ENCODE assay signal across 8 mouse cellular contexts in genomic region chr17:72857677-72858633, GRCm38 (mm10). TPM values are rescaled to one million over a fixed set of nuclear protein-coding genes. Genes with fewer than 3 reads are reported as not detected.
DNase-seq lines count a peak whose midpoint lies in the region; ATAC-seq and TF ChIP-seq lines count a peak whose summit lies in the region.

No protein-coding gene starts in this region.

- no peak for DNase-seq in cerebellum, adult 11-12 months
- peak; percentile 43 for DNase-seq in cerebellum, adult 8-10 months
- DNase-seq in left cerebral cortex, postnatal 14 days (ENCODE audit: low spot score in 2 of 2), result peak; percentile 67 to 79

- no peaks in the 10 kb centered on the region for H3K36me3 ChIP-seq in intestine, embryonic 15.5 days
- no peaks in the 10 kb centered on the region for H3K36me3 ChIP-seq in midbrain, embryonic 12.5 days
- no peaks in the 10 kb centered on the region; the same call in 1 of the 2 replicates for H3K36me3 ChIP-seq in small intestine, adult 2 months (ENCODE audit: control insufficient read depth, insufficient read depth, low read length)

- H3K9me3 ChIP-seq in intestine, embryonic 15.5 days, result no peaks in the 10 kb centered on the region
- no peaks in the 10 kb centered on the region for H3K9me3 ChIP-seq in midbrain, embryonic 12.5 days

- WGBS in intestine, embryonic 15.5 days, result 54% methylated on average over 13 of the region's 13 CpGs
- 58% methylated on average over 13 of the region's 13 CpGs for WGBS in midbrain, embryonic 12.5 days
- 40% methylated on average over 13 of the region's 13 CpGs for WGBS in small intestine, adult 2 months

- H3K4me1 ChIP-seq in intestine, embryonic 15.5 days (replicated peaks), result no peaks in the 10 kb centered on the region
- no peaks in the 10 kb centered on the region for H3K4me1 ChIP-seq in midbrain, embryonic 12.5 days
- peaks cover 2% of the 10 kb centered on the region; the same call in 1 of the 2 replicates for H3K4me1 ChIP-seq in small intestine, adult 2 months (ENCODE audit: control insufficient read depth, insufficient read depth, insufficient read length, low read length)

- TF ChIP-seq POLR2A in small intestine, adult 2 months (IDR thresholded peaks at IDR 0.05; ENCODE audit: low read depth, low read length), result no peak

- ATAC-seq in cerebellum, adult (ENCODE audit: insufficient number of reproducible peaks, low FRiP score, low TSS enrichment), result peak; percentile 67
- peak; percentile 88 for ATAC-seq in frontal cortex, adult (ENCODE audit: low TSS enrichment)
- peak; percentile 58 for ATAC-seq in intestine, embryonic 15.5 days
- peak; percentile 73 for ATAC-seq in midbrain, embryonic 12.5 days (ENCODE audit: low FRiP score, low read depth)

- no peaks in the 10 kb centered on the region for H3K27me3 ChIP-seq in intestine, embryonic 15.5 days (replicated peaks)
- no peaks in the 10 kb centered on the region; the same call in 1 of the 2 replicates for H3K27me3 ChIP-seq in midbrain, embryonic 12.5 days
- H3K27me3 ChIP-seq in small intestine, adult 2 months (ENCODE audit: control insufficient read depth, insufficient read depth, low read length), result no peaks in the 10 kb centered on the region

- H3K27ac ChIP-seq in intestine, embryonic 15.5 days, result no peak overlapping the region
- no peak overlapping the region for H3K27ac ChIP-seq in midbrain, embryonic 12.5 days (replicated peaks)
- H3K27ac ChIP-seq in small intestine, adult 2 months (ENCODE audit: insufficient read depth, low read depth, low read length), result no peak overlapping the region

- no peak overlapping the region for H3K9ac ChIP-seq in intestine, embryonic 15.5 days
- no peak overlapping the region for H3K9ac ChIP-seq in midbrain, embryonic 12.5 days (replicated peaks)

- no peak overlapping the region for H3K4me3 ChIP-seq in intestine, embryonic 15.5 days (replicated peaks)
- H3K4me3 ChIP-seq in midbrain, embryonic 12.5 days, result no peak overlapping the region
- H3K4me3 ChIP-seq in small intestine, adult 2 months (ENCODE audit: low read depth, low read length), result no peak overlapping the region

- intact Hi-C loops in left cerebral cortex, postnatal 14 days (cut with DNase I), result loop anchor here (1.0 to 10.0 kb wide), 4 partner anchors 59 to 1027 kb away; partner anchors contain the start of gene Lbh

- H3K4me2 ChIP-seq in intestine, embryonic 15.5 days (replicated peaks), result no peak overlapping the region
- no peak overlapping the region for H3K4me2 ChIP-seq in midbrain, embryonic 12.5 days (replicated peaks)

- TF ChIP-seq CTCF in small intestine, adult 2 months (IDR thresholded peaks at IDR 0.05; ENCODE audit: extremely low read depth, insufficient read length, insufficient replicate concordance, low read depth, low read length), result peak; percentile 14; the same call in 1 of the 2 replicates

RNA-seq across cellular contexts. Expression of gene Ypel5, which starts 21.7 kb away (rescaled TPM):
- 35.5 and 38.9 TPM in 2 replicates for polyA plus RNA-seq in intestine, embryonic 15.5 days (2015; fragmentation: Nextera tagmentation; extraction: Ambion mirVana)
- total RNA-seq in left cerebral cortex, postnatal 14 days (2021), result 10 to 100 TPM; 60.6 to 61.4 TPM
- 73.6 and 74.5 TPM in 2 replicates for polyA plus RNA-seq in midbrain, embryonic 12.5 days (2016; fragmentation: Nextera tagmentation; extraction: Ambion mirVana)
- 2.4 and 7.4 TPM in 2 replicates for polyA plus RNA-seq in small intestine, adult 2 months (2012; rRNA removed)
